Mouse (Mus musculus): ENCODE data around the gene Car2.

Car2 gene

DNA sequence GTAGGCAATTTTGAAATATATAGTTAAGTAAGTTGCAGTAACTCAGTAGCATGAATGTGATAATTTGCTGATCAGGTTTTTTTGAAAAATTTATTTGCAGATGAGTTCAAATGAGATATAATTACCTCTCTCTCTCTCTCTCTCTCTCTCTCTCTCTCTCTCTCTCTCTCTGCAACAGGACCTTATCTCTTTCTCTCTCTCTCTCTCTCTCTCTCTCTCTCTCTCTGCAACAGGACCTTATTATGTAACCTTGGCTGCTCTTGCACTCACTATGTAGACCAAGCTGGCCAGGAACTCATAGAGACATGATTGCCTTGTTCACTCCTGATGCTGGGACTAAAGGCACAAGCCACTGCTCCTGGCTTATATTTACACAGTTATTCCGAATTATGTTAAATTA lies 24.9 kb upstream of the Car2 start:
- no peak for TF ChIP-seq NANOG (IDR thresholded peaks at IDR 0.05; ENCODE audit: borderline replicate concordance, low read length)
- no peak for TF ChIP-seq POU5F1 (IDR thresholded peaks at IDR 0.05; ENCODE audit: borderline replicate concordance, low read length)
- TF ChIP-seq CTCF (conservative IDR thresholded peaks at IDR 0.05; ENCODE audit: low read length) = no peak
- Histone ChIP-seq H3K4me1 (replicated peaks; ENCODE audit: low read depth, low read length) (peaks cover 23% of the 10 kb centered on the region), H3K27me3 (ENCODE audit: insufficient read depth, low read length) (no peaks in the 10 kb centered on the region)

DNA sequence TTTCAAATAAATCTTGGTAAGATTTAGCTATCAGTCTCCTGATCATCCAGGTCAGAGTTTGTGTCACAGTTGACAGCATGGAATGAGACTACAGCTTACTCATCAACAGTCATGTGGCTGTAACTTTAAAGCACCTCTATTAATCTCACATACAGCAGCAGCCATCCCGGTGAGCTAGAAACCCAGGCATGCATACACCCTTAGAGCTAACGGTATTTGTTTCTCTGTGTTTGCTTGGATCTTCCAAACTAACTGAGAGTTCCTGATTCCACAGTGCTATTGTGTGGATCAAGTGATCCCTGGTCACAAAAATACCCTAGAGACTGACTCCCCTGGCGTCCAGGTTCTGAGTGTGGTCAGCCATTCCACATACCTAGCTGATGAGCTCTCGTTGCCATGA lies 24.3 kb upstream of the Car2 start:
- Histone ChIP-seq H3K27me3 (ENCODE audit: insufficient read depth, low read length) (no peaks in the 10 kb centered on the region), H3K4me1 (replicated peaks; ENCODE audit: low read depth, low read length) (peaks cover 23% of the 10 kb centered on the region), H3K9me3 (ENCODE audit: low read length) (no peaks in the 10 kb centered on the region), H3K36me3 (ENCODE audit: insufficient read depth, low read length) (no peaks in the 10 kb centered on the region), H3K4me3 (replicated peaks; ENCODE audit: low read length) (peak overlapping the region; percentile 76; the same call in 1 of the 2 replicates)
- TF ChIP-seq NANOG (IDR thresholded peaks at IDR 0.05; ENCODE audit: borderline replicate concordance, low read length) = no peak
- no peak for TF ChIP-seq POU5F1 (IDR thresholded peaks at IDR 0.05; ENCODE audit: borderline replicate concordance, low read length)
- no peak for TF ChIP-seq CTCF (conservative IDR thresholded peaks at IDR 0.05; ENCODE audit: low read length)

More for the DNA sequence above, 24.9 kb upstream of the Car2 start:
- Histone ChIP-seq H3K4me3 (replicated peaks; ENCODE audit: low read length) (no peak overlapping the region), H3K9me3 (ENCODE audit: low read length) (no peaks in the 10 kb centered on the region), H3K36me3 (ENCODE audit: insufficient read depth, low read length) (no peaks in the 10 kb centered on the region)

DNA sequence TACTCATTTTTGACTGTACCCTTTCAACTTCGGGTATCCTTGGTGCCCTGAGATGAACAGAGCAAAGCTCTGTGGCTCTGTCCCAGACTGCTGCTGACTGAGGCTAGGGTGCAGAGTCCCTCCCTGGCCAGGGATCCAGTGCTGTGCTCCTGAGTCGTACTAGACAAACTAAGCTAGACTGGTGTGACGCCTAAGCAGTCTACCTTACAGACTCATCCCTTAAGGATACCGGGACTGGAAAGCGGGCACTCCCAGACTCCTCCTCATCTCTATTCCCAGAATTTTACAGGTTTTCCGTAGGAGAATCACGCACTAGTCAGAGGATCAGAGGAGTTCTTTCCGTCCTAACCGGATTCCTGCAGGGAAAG lies 23.4 kb upstream of the Car2 start:
- Histone ChIP-seq H3K4me3 (replicated peaks; ENCODE audit: low read length) (peak overlapping the region; percentile 76), H3K27me3 (ENCODE audit: insufficient read depth, low read length) (no peaks in the 10 kb centered on the region), H3K36me3 (ENCODE audit: insufficient read depth, low read length) (no peaks in the 10 kb centered on the region), H3K4me1 (replicated peaks; ENCODE audit: low read depth, low read length) (peaks cover 23% of the 10 kb centered on the region), H3K9me3 (ENCODE audit: low read length) (no peaks in the 10 kb centered on the region)
- no peak for TF ChIP-seq CTCF (conservative IDR thresholded peaks at IDR 0.05; ENCODE audit: low read length)
- no peak for TF ChIP-seq POU5F1 (IDR thresholded peaks at IDR 0.05; ENCODE audit: borderline replicate concordance, low read length)
- TF ChIP-seq NANOG (IDR thresholded peaks at IDR 0.05; ENCODE audit: borderline replicate concordance, low read length) = no peak

DNA sequence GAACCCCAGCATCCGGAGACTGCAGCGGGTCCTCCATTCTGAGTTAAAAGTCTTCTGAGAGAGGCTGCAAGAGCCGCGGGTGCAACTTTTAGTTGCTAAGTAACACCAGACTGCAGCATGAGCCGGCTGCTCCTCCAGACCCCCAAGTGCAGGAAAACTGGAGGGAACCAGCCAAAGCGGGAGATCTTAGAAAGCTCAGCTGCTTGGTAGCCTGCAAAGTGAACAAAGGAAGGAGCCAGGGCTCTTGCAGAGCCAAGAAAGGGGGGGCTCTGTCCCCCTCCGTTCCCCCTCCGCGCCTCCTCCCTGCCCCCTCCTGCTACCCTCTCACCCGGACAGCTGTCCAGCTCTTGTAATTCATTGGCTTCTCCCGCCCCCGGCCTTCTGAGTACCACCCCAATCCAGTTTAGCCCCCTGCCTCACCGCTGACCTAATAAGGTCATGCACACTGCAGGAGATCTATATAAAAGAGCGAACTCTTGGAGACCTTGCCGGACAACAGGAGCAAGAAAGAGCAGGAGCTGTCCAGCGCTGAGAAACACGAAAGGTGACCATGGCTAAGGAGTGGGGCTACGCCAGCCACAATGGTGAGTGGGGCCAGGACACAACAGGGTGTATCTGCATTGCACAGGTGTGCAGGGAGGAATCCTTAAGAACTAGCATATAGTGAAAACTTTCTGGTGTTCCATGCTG lies 22.9 kb upstream of the Car2 start, which contains the start of gene Car3:
TSS of gene Car3 (plus strand) at position 491 of the 690 bp plus-strand sequence.
- Histone ChIP-seq H3K27me3 (ENCODE audit: insufficient read depth, low read length) (no peaks in the 10 kb centered on the region), H3K9me3 (ENCODE audit: low read length) (no peaks in the 10 kb centered on the region), H3K36me3 (ENCODE audit: insufficient read depth, low read length) (no peaks in the 10 kb centered on the region), H3K4me1 (replicated peaks; ENCODE audit: low read depth, low read length) (peaks cover 24% of the 10 kb centered on the region), H3K4me3 (replicated peaks; ENCODE audit: low read length) (peak within 1 kb of the TSS; percentile 76)
- TF ChIP-seq CTCF (conservative IDR thresholded peaks at IDR 0.05; ENCODE audit: low read length) = no peak
- no peak for TF ChIP-seq NANOG (IDR thresholded peaks at IDR 0.05; ENCODE audit: borderline replicate concordance, low read length)

DNA sequence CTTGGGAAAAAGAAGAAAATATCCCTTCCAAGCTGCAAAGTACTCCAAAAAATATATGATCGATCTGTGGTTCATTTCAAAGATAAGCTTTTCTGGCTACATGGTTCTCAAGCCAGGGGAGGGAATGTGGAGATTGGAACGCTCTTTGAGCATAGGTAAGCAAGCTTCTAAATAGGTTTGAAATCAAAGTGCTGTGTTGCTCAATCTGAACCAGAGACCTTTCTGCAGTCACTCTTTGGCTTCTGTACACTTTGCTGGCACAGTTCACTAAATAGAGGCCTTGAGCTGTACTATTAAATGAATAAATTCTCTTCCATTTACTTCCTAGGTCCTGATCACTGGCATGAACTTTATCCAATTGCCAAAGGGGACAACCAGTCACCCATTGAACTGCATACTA lies 22.2 kb upstream of the Car2 start:
- no peaks in the 10 kb centered on the region for H3K9me3 ChIP-seq (ENCODE audit: low read length)
- TF ChIP-seq NANOG (IDR thresholded peaks at IDR 0.05; ENCODE audit: borderline replicate concordance, low read length) = no peak
- no peak for TF ChIP-seq CTCF (conservative IDR thresholded peaks at IDR 0.05; ENCODE audit: low read length)
- TF ChIP-seq POU5F1 (IDR thresholded peaks at IDR 0.05; ENCODE audit: borderline replicate concordance, low read length) = no peak

DNA sequence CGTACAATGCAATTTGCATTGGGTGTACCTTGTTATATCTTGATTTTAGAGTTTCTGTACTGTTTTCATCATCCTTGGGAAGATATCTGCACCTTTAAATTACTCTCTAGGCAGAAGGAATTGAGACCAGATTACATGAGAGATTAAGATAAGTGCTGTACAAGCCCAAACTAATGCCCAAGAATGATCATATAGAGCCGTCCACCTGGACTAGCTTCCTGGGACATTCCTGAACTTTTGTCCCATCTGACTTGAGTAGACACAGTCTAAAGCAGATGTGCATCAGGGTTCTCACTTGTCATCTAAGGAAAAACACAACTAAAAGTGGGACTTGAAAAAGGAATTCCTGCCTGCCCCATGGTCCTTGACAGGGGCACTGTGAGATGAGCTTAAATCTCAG lies 20.1 kb upstream of the Car2 start:
- no peaks in the 10 kb centered on the region for H3K27me3 ChIP-seq (ENCODE audit: insufficient read depth, low read length)
- H3K4me3 ChIP-seq (replicated peaks; ENCODE audit: low read length) = no peak overlapping the region
- no peaks in the 10 kb centered on the region for H3K36me3 ChIP-seq (ENCODE audit: insufficient read depth, low read length)
- TF ChIP-seq POU5F1 (IDR thresholded peaks at IDR 0.05; ENCODE audit: borderline replicate concordance, low read length) (no peak), CTCF (conservative IDR thresholded peaks at IDR 0.05; ENCODE audit: low read length) (no peak), NANOG (IDR thresholded peaks at IDR 0.05; ENCODE audit: borderline replicate concordance, low read length) (no peak)
- H3K9me3 ChIP-seq (ENCODE audit: low read length) = no peaks in the 10 kb centered on the region
- peaks cover 35% of the 10 kb centered on the region for H3K4me1 ChIP-seq (replicated peaks; ENCODE audit: low read depth, low read length)

More for the DNA sequence above, 22.2 kb upstream of the Car2 start:
- peaks cover 32% of the 10 kb centered on the region for H3K4me1 ChIP-seq (replicated peaks; ENCODE audit: low read depth, low read length)
- H3K4me3 ChIP-seq (replicated peaks; ENCODE audit: low read length) = no peak overlapping the region
- H3K27me3 ChIP-seq (ENCODE audit: insufficient read depth, low read length) = no peaks in the 10 kb centered on the region
- no peaks in the 10 kb centered on the region for H3K36me3 ChIP-seq (ENCODE audit: insufficient read depth, low read length)

DNA sequence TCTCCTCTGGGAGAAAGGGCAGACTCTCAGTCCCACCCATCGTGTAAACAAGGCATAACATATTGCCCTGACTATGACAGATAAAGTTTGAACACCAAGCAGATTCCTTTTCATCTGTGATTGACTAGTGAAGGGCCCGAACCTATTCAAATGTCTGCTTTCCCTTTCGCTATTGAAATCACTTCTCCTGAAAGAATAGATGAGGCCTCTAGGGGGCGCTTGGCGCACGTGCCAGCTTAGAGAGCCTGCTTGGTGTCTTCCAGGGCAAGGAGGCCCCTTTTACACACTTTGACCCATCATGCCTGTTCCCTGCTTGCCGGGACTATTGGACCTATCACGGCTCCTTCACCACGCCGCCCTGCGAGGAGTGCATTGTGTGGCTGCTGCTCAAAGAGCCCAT lies 16.3 kb upstream of the Car2 start:
- H3K4me1 ChIP-seq (replicated peaks; ENCODE audit: low read depth, low read length) = peaks cover 14% of the 10 kb centered on the region
- H3K27me3 ChIP-seq (ENCODE audit: insufficient read depth, low read length) = no peaks in the 10 kb centered on the region
- peaks cover 5% of the 10 kb centered on the region; the same call in 1 of the 2 replicates for H3K36me3 ChIP-seq (ENCODE audit: insufficient read depth, low read length)
- H3K4me3 ChIP-seq (replicated peaks; ENCODE audit: low read length) = no peak overlapping the region
- TF ChIP-seq POU5F1 (IDR thresholded peaks at IDR 0.05; ENCODE audit: borderline replicate concordance, low read length) = no peak
- TF ChIP-seq CTCF (conservative IDR thresholded peaks at IDR 0.05; ENCODE audit: low read length) = peak; percentile 70
- peaks cover 6% of the 10 kb centered on the region for H3K9me3 ChIP-seq (ENCODE audit: low read length)

DNA sequence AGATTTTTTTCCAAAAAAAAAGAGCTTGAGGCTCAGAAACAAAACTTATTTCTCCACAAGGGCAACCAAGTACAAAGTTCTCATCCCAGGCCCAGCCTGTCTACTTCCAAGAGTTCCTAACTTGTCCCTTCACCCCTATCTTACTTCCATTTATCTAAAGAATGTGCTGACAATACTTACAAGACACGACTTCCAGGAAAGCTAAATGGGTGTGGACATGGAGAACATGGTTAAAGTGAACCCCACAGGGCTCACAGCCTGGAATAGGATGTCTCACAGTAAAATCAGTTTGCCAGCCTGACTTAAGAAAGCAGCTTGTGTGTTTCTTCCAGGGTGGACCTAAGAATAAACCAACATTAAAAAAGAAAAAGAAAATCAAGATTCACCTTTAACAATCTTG lies 15.5 kb upstream of the Car2 start:
- Histone ChIP-seq H3K9me3 (ENCODE audit: low read length) (peaks cover 6% of the 10 kb centered on the region), H3K27me3 (ENCODE audit: insufficient read depth, low read length) (no peaks in the 10 kb centered on the region), H3K4me3 (replicated peaks; ENCODE audit: low read length) (no peak overlapping the region)

DNA sequence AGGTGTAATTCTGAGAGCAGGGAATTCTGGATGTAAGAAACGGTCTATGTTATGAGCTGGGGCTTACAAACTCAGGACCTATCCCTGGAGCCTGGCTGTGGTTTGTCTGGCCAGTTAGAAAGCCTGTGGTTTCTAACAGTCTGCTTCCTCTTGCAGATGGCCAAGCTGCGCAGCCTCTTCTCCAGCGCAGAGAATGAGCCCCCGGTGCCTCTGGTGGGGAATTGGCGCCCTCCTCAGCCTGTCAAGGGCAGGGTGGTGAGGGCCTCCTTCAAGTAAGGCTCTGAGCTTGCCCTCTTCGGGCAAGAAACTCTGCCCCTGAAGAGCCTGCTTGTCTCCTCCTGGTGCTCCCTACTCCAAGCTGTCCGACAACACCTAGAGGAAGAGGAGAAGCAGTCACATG lies 14.7 kb upstream of the Car2 start:
- Histone ChIP-seq H3K27me3 (ENCODE audit: insufficient read depth, low read length) (no peaks in the 10 kb centered on the region), H3K9me3 (ENCODE audit: low read length) (peaks cover 6% of the 10 kb centered on the region), H3K4me1 (replicated peaks; ENCODE audit: low read depth, low read length) (peaks cover 17% of the 10 kb centered on the region), H3K4me3 (replicated peaks; ENCODE audit: low read length) (no peak overlapping the region), H3K36me3 (ENCODE audit: insufficient read depth, low read length) (peaks cover 5% of the 10 kb centered on the region; the same call in 1 of the 2 replicates)
- TF ChIP-seq NANOG (IDR thresholded peaks at IDR 0.05; ENCODE audit: borderline replicate concordance, low read length) (no peak), CTCF (conservative IDR thresholded peaks at IDR 0.05; ENCODE audit: low read length) (no peak), POU5F1 (IDR thresholded peaks at IDR 0.05; ENCODE audit: borderline replicate concordance, low read length) (no peak)

More for the DNA sequence above, 15.5 kb upstream of the Car2 start:
- Histone ChIP-seq H3K4me1 (replicated peaks; ENCODE audit: low read depth, low read length) (peaks cover 14% of the 10 kb centered on the region), H3K36me3 (ENCODE audit: insufficient read depth, low read length) (peaks cover 5% of the 10 kb centered on the region; the same call in 1 of the 2 replicates)
- TF ChIP-seq NANOG (IDR thresholded peaks at IDR 0.05; ENCODE audit: borderline replicate concordance, low read length) (no peak), CTCF (conservative IDR thresholded peaks at IDR 0.05; ENCODE audit: low read length) (no peak), POU5F1 (IDR thresholded peaks at IDR 0.05; ENCODE audit: borderline replicate concordance, low read length) (no peak)

Measured in E14TG2a.4 (cell line).